Mouse (Mus musculus): ENCODE measurements around the gene Psmg1. TPM values are rescaled to one million over a fixed set of nuclear protein-coding genes. Genes with fewer than 3 reads are reported as not detected.
"Not testable (repeated sequence)": the region's sequence is repeated elsewhere in the genome, so short reads cannot be mapped to it uniquely, and the experiment has no call there.

The Psmg1 gene
- polyA plus RNA-seq, 1 experiment from 2014 or later = 88.6 TPM

- 79% methylated on average over 5 of the region's 5 CpGs for WGBS
Measured at GRCm38 (mm10) chr16:95999291-95999690, 8.5 kb upstream of the Psmg1 start.

GRCm38 (mm10) chr16:95996156-95996555 lies 5.4 kb upstream of the Psmg1 start:
- H3K36me3 ChIP-seq (ENCODE audit: insufficient read depth, low read length) = peaks cover 31% of the 10 kb centered on the region; the same call in 1 of the 2 replicates
- peaks cover 6% of the 10 kb centered on the region for H3K4me1 ChIP-seq (ENCODE audit: insufficient read depth, low read length)
- H3K4me2 ChIP-seq (replicated peaks; ENCODE audit: low read depth, low read length) = no peak overlapping the region
- no peak overlapping the region for H3K9ac ChIP-seq (replicated peaks; ENCODE audit: low read length)
- no peaks in the 10 kb centered on the region for H3K27me3 ChIP-seq (ENCODE audit: insufficient read depth, low read length)
- no peaks in the 10 kb centered on the region for H3K9me3 ChIP-seq (ENCODE audit: low read length)
- WGBS = 75% methylated on average over 7 of the region's 7 CpGs
- no peak overlapping the region for H3K4me3 ChIP-seq (ENCODE audit: low read length)
- no peak for ATAC-seq (ENCODE audit: low FRiP score, low TSS enrichment)
- no peak overlapping the region for H3K27ac ChIP-seq (ENCODE audit: low read length)

More at GRCm38 (mm10) chr16:95999291-95999690, 8.5 kb upstream of the Psmg1 start:
- no peaks in the 10 kb centered on the region for H3K4me1 ChIP-seq (ENCODE audit: insufficient read depth, low read length)
- H3K9me3 ChIP-seq (ENCODE audit: low read length) = no peaks in the 10 kb centered on the region
- H3K36me3 ChIP-seq (ENCODE audit: insufficient read depth, low read length) = peaks cover 45% of the 10 kb centered on the region
- no peak overlapping the region for H3K9ac ChIP-seq (replicated peaks; ENCODE audit: low read length)
- H3K4me2 ChIP-seq (replicated peaks; ENCODE audit: low read depth, low read length) = no peak overlapping the region
- H3K27ac ChIP-seq (ENCODE audit: low read length) = no peak overlapping the region
- no peak overlapping the region for H3K4me3 ChIP-seq (ENCODE audit: low read length)
- ATAC-seq (ENCODE audit: low FRiP score, low TSS enrichment) = no peak
- H3K27me3 ChIP-seq (ENCODE audit: insufficient read depth, low read length) = no peaks in the 10 kb centered on the region

GRCm38 (mm10) chr16:95994576-95994975 lies 3.8 kb upstream of the Psmg1 start:
- Histone ChIP-seq H3K36me3 (ENCODE audit: insufficient read depth, low read length) (peaks cover 19% of the 10 kb centered on the region; the same call in 1 of the 2 replicates), H3K4me1 (ENCODE audit: insufficient read depth, low read length) (peaks cover 12% of the 10 kb centered on the region)
- H3K4me3 ChIP-seq (ENCODE audit: low read length); H3K27ac ChIP-seq (ENCODE audit: low read length); H3K9me3 ChIP-seq (ENCODE audit: low read length); H3K9ac ChIP-seq (replicated peaks; ENCODE audit: low read length); H3K4me2 ChIP-seq (replicated peaks; ENCODE audit: low read depth, low read length); H3K27me3 ChIP-seq (ENCODE audit: insufficient read depth, low read length); ATAC-seq (ENCODE audit: low FRiP score, low TSS enrichment): not testable (repeated sequence)
- 82% methylated on average over 4 of the region's 4 CpGs for WGBS

GRCm38 (mm10) chr16:95992596-95992995 lies 1.8 kb upstream of the Psmg1 start:
- Histone ChIP-seq H3K36me3 (ENCODE audit: insufficient read depth, low read length) (peaks cover 24% of the 10 kb centered on the region), H3K4me3 (ENCODE audit: low read length) (no peak overlapping the region), H3K9ac (replicated peaks; ENCODE audit: low read length) (no peak overlapping the region), H3K4me2 (replicated peaks; ENCODE audit: low read depth, low read length) (no peak overlapping the region), H3K9me3 (ENCODE audit: low read length) (no peaks in the 10 kb centered on the region), H3K27me3 (ENCODE audit: insufficient read depth, low read length) (no peaks in the 10 kb centered on the region), H3K4me1 (ENCODE audit: insufficient read depth, low read length) (peaks cover 12% of the 10 kb centered on the region), H3K27ac (ENCODE audit: low read length) (no peak overlapping the region)
- ATAC-seq (ENCODE audit: low FRiP score, low TSS enrichment) = no peak
- 60% methylated on average over 5 of the region's 5 CpGs for WGBS

- ATAC-seq (ENCODE audit: low FRiP score, low TSS enrichment) = no peak
- Histone ChIP-seq H3K4me3 (ENCODE audit: low read length) (peak overlapping the region; percentile 79), H3K36me3 (ENCODE audit: insufficient read depth, low read length) (peaks cover 27% of the 10 kb centered on the region), H3K4me1 (ENCODE audit: insufficient read depth, low read length) (peaks cover 12% of the 10 kb centered on the region), H3K27ac (ENCODE audit: low read length) (peak overlapping the region; percentile 87), H3K27me3 (ENCODE audit: insufficient read depth, low read length) (no peaks in the 10 kb centered on the region), H3K9ac (replicated peaks; ENCODE audit: low read length) (peak overlapping the region; percentile 88), H3K4me2 (replicated peaks; ENCODE audit: low read depth, low read length) (peak overlapping the region; percentile 81), H3K9me3 (ENCODE audit: low read length) (no peaks in the 10 kb centered on the region)
- 9% methylated on average over 10 of the region's 10 CpGs for WGBS
Measured at GRCm38 (mm10) chr16:95991122-95991900, 551 bp upstream of the Psmg1 start.

- Histone ChIP-seq H3K4me1 (ENCODE audit: insufficient read depth, low read length) (peaks cover 2% of the 10 kb centered on the region), H3K9me3 (ENCODE audit: low read length) (no peaks in the 10 kb centered on the region), H3K9ac (replicated peaks; ENCODE audit: low read length) (no peak overlapping the region), H3K4me3 (ENCODE audit: low read length) (no peak overlapping the region), H3K36me3 (ENCODE audit: insufficient read depth, low read length) (peaks cover 48% of the 10 kb centered on the region), H3K27me3 (ENCODE audit: insufficient read depth, low read length) (no peaks in the 10 kb centered on the region), H3K27ac (ENCODE audit: low read length) (no peak overlapping the region), H3K4me2 (replicated peaks; ENCODE audit: low read depth, low read length) (no peak overlapping the region)
- no peak for ATAC-seq (ENCODE audit: low FRiP score, low TSS enrichment)
- 88% methylated on average over 5 of the region's 5 CpGs for WGBS
Measured at GRCm38 (mm10) chr16:95984911-95985310, 5.8 kb downstream of the Psmg1 start.

GRCm38 (mm10) chr16:95983601-95984000 lies 7.2 kb downstream of the Psmg1 start:
- H3K9ac ChIP-seq (replicated peaks; ENCODE audit: low read length) = no peak overlapping the region
- H3K4me1 ChIP-seq (ENCODE audit: insufficient read depth, low read length) = no peaks in the 10 kb centered on the region
- no peak overlapping the region for H3K27ac ChIP-seq (ENCODE audit: low read length)
- 77% methylated on average over 7 of the region's 7 CpGs for WGBS
- no peak for ATAC-seq (ENCODE audit: low FRiP score, low TSS enrichment)
- no peak overlapping the region for H3K4me3 ChIP-seq (ENCODE audit: low read length)
- H3K27me3 ChIP-seq (ENCODE audit: insufficient read depth, low read length) = no peaks in the 10 kb centered on the region
- H3K36me3 ChIP-seq (ENCODE audit: insufficient read depth, low read length) = peaks cover 45% of the 10 kb centered on the region
- H3K9me3 ChIP-seq (ENCODE audit: low read length) = no peaks in the 10 kb centered on the region
- H3K4me2 ChIP-seq (replicated peaks; ENCODE audit: low read depth, low read length) = no peak overlapping the region

- Histone ChIP-seq H3K27ac (ENCODE audit: low read length) (no peak overlapping the region), H3K4me3 (ENCODE audit: low read length) (no peak overlapping the region), H3K27me3 (ENCODE audit: insufficient read depth, low read length) (no peaks in the 10 kb centered on the region), H3K4me2 (replicated peaks; ENCODE audit: low read depth, low read length) (no peak overlapping the region), H3K4me1 (ENCODE audit: insufficient read depth, low read length) (0 out of 2 replicates have a peak, but pooled peaks cover 5% of the 10 kb centered on the region), H3K9ac (replicated peaks; ENCODE audit: low read length) (no peak overlapping the region), H3K36me3 (ENCODE audit: insufficient read depth, low read length) (no peaks in the 10 kb centered on the region), H3K9me3 (ENCODE audit: low read length) (no peaks in the 10 kb centered on the region)
- ATAC-seq (ENCODE audit: low FRiP score, low TSS enrichment) = no peak
- 95% methylated on average over 2 of the region's 2 CpGs for WGBS
Measured at GRCm38 (mm10) chr16:95970841-95971240, 19.9 kb downstream of the Psmg1 start.

- Histone ChIP-seq H3K4me2 (replicated peaks; ENCODE audit: low read depth, low read length) (no peak overlapping the region), H3K27me3 (ENCODE audit: insufficient read depth, low read length) (no peaks in the 10 kb centered on the region), H3K4me1 (ENCODE audit: insufficient read depth, low read length) (0 out of 2 replicates have a peak, but pooled peaks cover 5% of the 10 kb centered on the region), H3K36me3 (ENCODE audit: insufficient read depth, low read length) (no peaks in the 10 kb centered on the region), H3K4me3 (ENCODE audit: low read length) (no peak overlapping the region), H3K27ac (ENCODE audit: low read length) (no peak overlapping the region), H3K9me3 (ENCODE audit: low read length) (no peaks in the 10 kb centered on the region), H3K9ac (replicated peaks; ENCODE audit: low read length) (no peak overlapping the region)
- ATAC-seq (ENCODE audit: low FRiP score, low TSS enrichment) = no peak
- WGBS = 79% methylated on average over 11 of the region's 11 CpGs
Measured at GRCm38 (mm10) chr16:95967455-95967854, 23.3 kb downstream of the Psmg1 start.

GRCm38 (mm10) chr16:95964427-95965023 lies 26.2 kb downstream of the Psmg1 start:
- no peaks in the 10 kb centered on the region for H3K36me3 ChIP-seq (ENCODE audit: insufficient read depth, low read length)
- no peak overlapping the region for H3K27ac ChIP-seq (ENCODE audit: low read length)
- H3K4me3 ChIP-seq (ENCODE audit: low read length) = no peak overlapping the region
- H3K9me3 ChIP-seq (ENCODE audit: low read length) = no peaks in the 10 kb centered on the region
- no peak for ATAC-seq (ENCODE audit: low FRiP score, low TSS enrichment)
- H3K9ac ChIP-seq (replicated peaks; ENCODE audit: low read length) = no peak overlapping the region
- H3K4me1 ChIP-seq (ENCODE audit: insufficient read depth, low read length) = no peaks in the 10 kb centered on the region
- WGBS = 35% methylated on average over 11 of the region's 11 CpGs
- no peak overlapping the region for H3K4me2 ChIP-seq (replicated peaks; ENCODE audit: low read depth, low read length)
- no peaks in the 10 kb centered on the region for H3K27me3 ChIP-seq (ENCODE audit: insufficient read depth, low read length)

Data from kidney, embryonic 16.5 days (tissue).